Mouse (Mus musculus) liver, postnatal 0 days (tissue): ENCODE results near the gene Hlcs. TPM values are rescaled to one million over a fixed set of nuclear protein-coding genes. Genes with fewer than 3 reads are reported as not detected.

Experiments used
- ATAC-seq: fragments of 200-750 bp; cut with Nextera tagmentation; 2 replicates; pipeline ENCODE4 v1.8.0; 2017; ENCODE audit warnings: mild to moderate bottlenecking, moderate library complexity
- DNase-seq: peaks from one replicate; pipeline ENCODE4 v3.0.0-alpha.2; 2016
- H3K27ac ChIP-seq: fragments of 300-500 bp; sonication (generic); 2 replicates; pipeline ENCODE4 v1.5.1; 2014; ENCODE audit warnings: antibody characterized with exemption, moderate library complexity, mild to moderate bottlenecking, low read depth
- H3K27me3 ChIP-seq: fragments of 300-500 bp; sonication (generic); 2 replicates; pipeline ENCODE4 v1.6.1; 2014; ENCODE audit warnings: low read length, control low read depth, mixed read lengths; ENCODE audit not compliant: insufficient read depth
- H3K36me3 ChIP-seq: fragments of 300-500 bp; sonication (generic); replicated peaks from 2 replicates; pipeline ENCODE4 v1.6.1; 2014; ENCODE audit warnings: mild to moderate bottlenecking, control low read depth, low read length, moderate library complexity, mixed read lengths; ENCODE audit not compliant: insufficient read depth
- H3K4me1 ChIP-seq: fragments of 300-500 bp; sonication (generic); 2 replicates; pipeline ENCODE4 v1.6.1; 2014; ENCODE audit warnings: antibody characterized with exemption, mild to moderate bottlenecking, control low read depth; ENCODE audit not compliant: insufficient read depth
- H3K4me2 ChIP-seq: fragments of 300-500 bp; sonication (generic); 2 replicates; pipeline ENCODE4 v1.6.1; 2014; ENCODE audit warnings: low read depth, mild to moderate bottlenecking, low read length, moderate library complexity, mixed read lengths
- H3K4me3 ChIP-seq: fragments of 300-500 bp; sonication (generic); 2 replicates; pipeline ENCODE4 v1.5.1; 2014; ENCODE audit warnings: low read depth, low read length
- H3K9ac ChIP-seq: fragments of 300-500 bp; sonication (generic); replicated peaks from 2 replicates; pipeline ENCODE4 v1.6.1; 2014; ENCODE audit warnings: mild to moderate bottlenecking, moderate library complexity
- H3K9me3 ChIP-seq: fragments of 300-500 bp; sonication (generic); 2 replicates; pipeline ENCODE4 v1.6.1; 2016; ENCODE audit warnings: mild to moderate bottlenecking, control low read depth, low read length, mixed read lengths
- CTCF ChIP-seq: sonication (generic); IDR thresholded peaks from 2 replicates; pipeline ENCODE4 v1.5.1; 2016; ENCODE audit warnings: antibody characterized with exemption, low read depth
- EP300 ChIP-seq: IDR thresholded peaks from 2 replicates; pipeline ENCODE4 v1.6.1; 2016; ENCODE audit warnings: antibody characterized with exemption, low read depth, mild to moderate bottlenecking
- WGBS: fragments of 180-500 bp; shearing (Covaris S2); extraction: QIAGEN DNeasy Blood & Tissue Kit; methylation state at CpG from one replicate; pipeline ENCODE4 v1.1.7; 2014; ENCODE audit not compliant: insufficient replicate concordance; 5-methylcytosine and 5-hydroxymethylcytosine counted together
- polyA plus RNA-seq: library from polyadenylated mRNA; unstranded; fragments of >200 nt; fragmentation: Nextera tagmentation; extraction: Ambion mirVana; gene quantifications from 2 replicates; pipeline ENCODE4 v1.2.1, GENCODE M21; 2015

The Hlcs gene
- polyA plus RNA-seq, 1 experiment from 2014 or later, result 2.9 TPM

- WGBS, result 16% methylated on average over 25 of the region's 25 CpGs
These were observed 15.8 kb upstream of the Hlcs start for GRCm38 (mm10) chr16:94328881-94329867.

GRCm38 (mm10) chr16:94327781-94328711 is 14.7 kb upstream of the Hlcs start, which contains the start of gene Ripply3:
Gene Ripply3, plus strand, starts transcription at chr16:94328420.
- H3K9ac ChIP-seq, result peak within 1 kb of the TSS; percentile 62
- H3K4me3 ChIP-seq, result peak within 1 kb of the TSS; percentile 63
- peak within 1 kb of the TSS; percentile 44; the same call in 1 of the 2 replicates for H3K27ac ChIP-seq
- H3K4me2 ChIP-seq, result peak within 1 kb of the TSS; percentile 95
- WGBS, result 2% methylated on average over 63 of the region's 63 CpGs
- peaks cover 15% of the 10 kb centered on the region; the same call in 1 of the 2 replicates for H3K4me1 ChIP-seq
- TF ChIP-seq CTCF, result no peak
- no peak for TF ChIP-seq EP300
- DNase-seq (peak; percentile 62), ATAC-seq (peak; percentile 65)
- H3K27me3 ChIP-seq, result peaks cover 24% of the 10 kb centered on the region; the same call in 1 of the 2 replicates
- H3K36me3 ChIP-seq, result no peaks in the 10 kb centered on the region
- H3K9me3 ChIP-seq, result no peaks in the 10 kb centered on the region

More at GRCm38 (mm10) chr16:94328881-94329867, 15.8 kb upstream of the Hlcs start:
- peak overlapping the region; percentile 63 for H3K4me3 ChIP-seq
- ATAC-seq, result no peak
- no peaks in the 10 kb centered on the region for H3K9me3 ChIP-seq
- peaks cover 24% of the 10 kb centered on the region; the same call in 1 of the 2 replicates for H3K27me3 ChIP-seq
- H3K27ac ChIP-seq, result no peak overlapping the region
- H3K4me2 ChIP-seq, result peak overlapping the region; percentile 95
- H3K36me3 ChIP-seq, result no peaks in the 10 kb centered on the region
- H3K4me1 ChIP-seq, result peaks cover 15% of the 10 kb centered on the region; the same call in 1 of the 2 replicates
- peak; percentile 36 for DNase-seq
- no peak for TF ChIP-seq CTCF
- no peak for TF ChIP-seq EP300
- peak overlapping the region; percentile 62 for H3K9ac ChIP-seq

GRCm38 (mm10) chr16:94326008-94326407 is 12.6 kb upstream of the Hlcs start:
- H3K27ac ChIP-seq, result no peak overlapping the region
- no peaks in the 10 kb centered on the region for H3K9me3 ChIP-seq
- H3K4me1 ChIP-seq, result peaks cover 15% of the 10 kb centered on the region; the same call in 1 of the 2 replicates
- WGBS, result 68% methylated on average over 3 of the region's 3 CpGs
- H3K36me3 ChIP-seq, result no peaks in the 10 kb centered on the region
- TF ChIP-seq CTCF, result no peak
- no peak; the same call in 1 of the 2 replicates for TF ChIP-seq EP300
- H3K27me3 ChIP-seq, result peaks cover 24% of the 10 kb centered on the region; the same call in 1 of the 2 replicates
- no peak overlapping the region for H3K4me2 ChIP-seq
- no peak overlapping the region for H3K9ac ChIP-seq
- no peak for DNase-seq
- ATAC-seq, result no peak
- H3K4me3 ChIP-seq, result no peak overlapping the region

- no peak for ATAC-seq
These were observed 10.3 kb upstream of the Hlcs start for GRCm38 (mm10) chr16:94323681-94324080.

GRCm38 (mm10) chr16:94320223-94320622 is 6.9 kb upstream of the Hlcs start:
- 59% methylated on average over 5 of the region's 5 CpGs for WGBS
- H3K4me3 ChIP-seq, result no peak overlapping the region
- H3K27ac ChIP-seq, result no peak overlapping the region
- H3K4me2 ChIP-seq, result no peak overlapping the region
- H3K4me1 ChIP-seq, result no peaks in the 10 kb centered on the region
- ATAC-seq, result no peak
- TF ChIP-seq EP300, result no peak
- no peak for TF ChIP-seq CTCF
- H3K9ac ChIP-seq, result no peak overlapping the region
- H3K36me3 ChIP-seq, result no peaks in the 10 kb centered on the region
- DNase-seq, result no peak
- H3K9me3 ChIP-seq, result no peaks in the 10 kb centered on the region
- H3K27me3 ChIP-seq, result no peaks in the 10 kb centered on the region

More at GRCm38 (mm10) chr16:94323681-94324080, 10.3 kb upstream of the Hlcs start:
- H3K9ac ChIP-seq, result no peak overlapping the region
- H3K36me3 ChIP-seq, result no peaks in the 10 kb centered on the region
- no peak overlapping the region for H3K27ac ChIP-seq
- H3K4me3 ChIP-seq, result no peak overlapping the region
- H3K27me3 ChIP-seq, result peaks cover 21% of the 10 kb centered on the region; the same call in 1 of the 2 replicates
- DNase-seq, result no peak
- 51% methylated on average over 5 of the region's 5 CpGs for WGBS
- TF ChIP-seq CTCF (no peak), EP300 (no peak)
- no peak overlapping the region for H3K4me2 ChIP-seq
- no peaks in the 10 kb centered on the region for H3K9me3 ChIP-seq
- peaks cover 8% of the 10 kb centered on the region; the same call in 1 of the 2 replicates for H3K4me1 ChIP-seq

GRCm38 (mm10) chr16:94317752-94318151 is 4.4 kb upstream of the Hlcs start:
- DNase-seq (no peak), ATAC-seq (no peak)
- H3K4me2 ChIP-seq, result no peak overlapping the region
- no peak overlapping the region for H3K9ac ChIP-seq
- no peaks in the 10 kb centered on the region for H3K27me3 ChIP-seq
- H3K36me3 ChIP-seq, result no peaks in the 10 kb centered on the region
- 61% methylated on average over 5 of the region's 5 CpGs for WGBS
- H3K9me3 ChIP-seq, result no peaks in the 10 kb centered on the region
- H3K27ac ChIP-seq, result no peak overlapping the region
- H3K4me1 ChIP-seq, result peaks cover 5% of the 10 kb centered on the region; the same call in 1 of the 2 replicates
- H3K4me3 ChIP-seq, result no peak overlapping the region
- TF ChIP-seq CTCF (no peak), EP300 (no peak)
